Mouse (Mus musculus): ENCODE data around the gene Prkn. TPM values are rescaled to one million over a fixed set of nuclear protein-coding genes. Genes with fewer than 3 reads are reported as not detected.

Gene Prkn
- polyA plus RNA-seq, 1 experiment from 2014 or later: 1.5 TPM

GRCm38 (mm10) chr17:11618886-11619590, 778.9 kb downstream of the Prkn start:
- no peak overlapping the region for H3K4me3 ChIP-seq (replicated peaks)
- H3K9me3 ChIP-seq: no peaks in the 10 kb centered on the region
- ATAC-seq: no peak
- WGBS: 88% methylated on average over 8 of the region's 8 CpGs
- no peak overlapping the region for H3K27ac ChIP-seq
- no peak overlapping the region for H3K9ac ChIP-seq
- no peak overlapping the region for H3K4me2 ChIP-seq (replicated peaks)
- no peaks in the 10 kb centered on the region for H3K27me3 ChIP-seq (replicated peaks)
- no peaks in the 10 kb centered on the region for H3K4me1 ChIP-seq (replicated peaks)
- no peaks in the 10 kb centered on the region for H3K36me3 ChIP-seq

- no peak overlapping the region for H3K27ac ChIP-seq
- no peak overlapping the region for H3K4me2 ChIP-seq (replicated peaks)
- H3K9me3 ChIP-seq: no peaks in the 10 kb centered on the region
- ATAC-seq: no peak
- 56% methylated on average over 3 of the region's 3 CpGs for WGBS
- no peaks in the 10 kb centered on the region for H3K36me3 ChIP-seq
- no peak overlapping the region for H3K9ac ChIP-seq
- H3K4me3 ChIP-seq (replicated peaks): no peak overlapping the region
- H3K4me1 ChIP-seq (replicated peaks): no peaks in the 10 kb centered on the region
- no peaks in the 10 kb centered on the region for H3K27me3 ChIP-seq (replicated peaks)
Observed at GRCm38 (mm10) chr17:11620770-11621169, 780.6 kb downstream of the Prkn start.

GRCm38 (mm10) chr17:11621492-11621891, 781.3 kb downstream of the Prkn start:
- no peaks in the 10 kb centered on the region for H3K36me3 ChIP-seq
- H3K4me1 ChIP-seq (replicated peaks): no peaks in the 10 kb centered on the region
- 61% methylated on average over 3 of the region's 3 CpGs for WGBS
- H3K4me2 ChIP-seq (replicated peaks): no peak overlapping the region
- H3K4me3 ChIP-seq (replicated peaks): no peak overlapping the region
- no peaks in the 10 kb centered on the region for H3K9me3 ChIP-seq
- H3K9ac ChIP-seq: no peak overlapping the region
- no peaks in the 10 kb centered on the region for H3K27me3 ChIP-seq (replicated peaks)
- H3K27ac ChIP-seq: no peak overlapping the region
- ATAC-seq: no peak

- no peaks in the 10 kb centered on the region for H3K27me3 ChIP-seq (replicated peaks)
- H3K4me1 ChIP-seq (replicated peaks): no peaks in the 10 kb centered on the region
- no peak overlapping the region for H3K4me3 ChIP-seq (replicated peaks)
- no peak for ATAC-seq
- H3K9me3 ChIP-seq: no peaks in the 10 kb centered on the region
- 81% methylated on average over 3 of the region's 3 CpGs for WGBS
- no peak overlapping the region for H3K9ac ChIP-seq
- no peak overlapping the region for H3K4me2 ChIP-seq (replicated peaks)
- no peaks in the 10 kb centered on the region for H3K36me3 ChIP-seq
- H3K27ac ChIP-seq: no peak overlapping the region
Observed at GRCm38 (mm10) chr17:11626306-11626705, 786.1 kb downstream of the Prkn start.

GRCm38 (mm10) chr17:11635121-11635520, 794.9 kb downstream of the Prkn start:
- no peaks in the 10 kb centered on the region for H3K9me3 ChIP-seq
- H3K4me2 ChIP-seq (replicated peaks): no peak overlapping the region
- no peak overlapping the region for H3K9ac ChIP-seq
- no peak overlapping the region for H3K27ac ChIP-seq
- H3K36me3 ChIP-seq: no peaks in the 10 kb centered on the region
- no peak for ATAC-seq
- WGBS: 89% methylated on average over 11 of the region's 11 CpGs
- H3K4me3 ChIP-seq (replicated peaks): no peak overlapping the region
- no peaks in the 10 kb centered on the region for H3K27me3 ChIP-seq (replicated peaks)
- no peaks in the 10 kb centered on the region for H3K4me1 ChIP-seq (replicated peaks)

- Histone ChIP-seq H3K27me3 (replicated peaks) (no peaks in the 10 kb centered on the region), H3K27ac (no peak overlapping the region), H3K9me3 (no peaks in the 10 kb centered on the region), H3K36me3 (no peaks in the 10 kb centered on the region), H3K9ac (no peak overlapping the region), H3K4me3 (replicated peaks) (no peak overlapping the region), H3K4me1 (replicated peaks) (no peaks in the 10 kb centered on the region), H3K4me2 (replicated peaks) (no peak overlapping the region)
- ATAC-seq: no peak
- 68% methylated on average over 10 of the region's 10 CpGs for WGBS
Observed at GRCm38 (mm10) chr17:11637642-11638041, 797.5 kb downstream of the Prkn start.

- Histone ChIP-seq H3K27me3 (replicated peaks) (no peaks in the 10 kb centered on the region), H3K9me3 (no peaks in the 10 kb centered on the region), H3K36me3 (no peaks in the 10 kb centered on the region), H3K4me3 (replicated peaks) (no peak overlapping the region), H3K4me1 (replicated peaks) (no peaks in the 10 kb centered on the region), H3K9ac (no peak overlapping the region), H3K27ac (no peak overlapping the region), H3K4me2 (replicated peaks) (no peak overlapping the region)
- 85% methylated on average over 6 of the region's 6 CpGs for WGBS
- no peak for ATAC-seq
Observed at GRCm38 (mm10) chr17:11638451-11638850, 798.3 kb downstream of the Prkn start.

- Histone ChIP-seq H3K4me2 (replicated peaks) (no peak overlapping the region), H3K36me3 (no peaks in the 10 kb centered on the region), H3K4me3 (replicated peaks) (no peak overlapping the region), H3K9me3 (no peaks in the 10 kb centered on the region), H3K27ac (no peak overlapping the region), H3K4me1 (replicated peaks) (no peaks in the 10 kb centered on the region), H3K27me3 (replicated peaks) (no peaks in the 10 kb centered on the region), H3K9ac (no peak overlapping the region)
- no peak for ATAC-seq
- 78% methylated on average over 5 of the region's 5 CpGs for WGBS
Observed at GRCm38 (mm10) chr17:11639786-11640185, 799.6 kb downstream of the Prkn start.

GRCm38 (mm10) chr17:11642328-11642727, 802.1 kb downstream of the Prkn start:
- no peak for ATAC-seq
- Histone ChIP-seq H3K4me2 (replicated peaks) (no peak overlapping the region), H3K27ac (no peak overlapping the region), H3K36me3 (no peaks in the 10 kb centered on the region), H3K9me3 (no peaks in the 10 kb centered on the region), H3K4me1 (replicated peaks) (no peaks in the 10 kb centered on the region), H3K9ac (no peak overlapping the region), H3K27me3 (replicated peaks) (no peaks in the 10 kb centered on the region), H3K4me3 (replicated peaks) (no peak overlapping the region)
- 70% methylated on average over 1 of the region's 1 CpGs for WGBS

- H3K9ac ChIP-seq: no peak overlapping the region
- H3K4me2 ChIP-seq (replicated peaks): no peak overlapping the region
- 78% methylated on average over 4 of the region's 4 CpGs for WGBS
- no peak for ATAC-seq
- no peaks in the 10 kb centered on the region for H3K4me1 ChIP-seq (replicated peaks)
- no peak overlapping the region for H3K4me3 ChIP-seq (replicated peaks)
- no peaks in the 10 kb centered on the region for H3K9me3 ChIP-seq
- H3K27me3 ChIP-seq (replicated peaks): no peaks in the 10 kb centered on the region
- no peak overlapping the region for H3K27ac ChIP-seq
- no peaks in the 10 kb centered on the region for H3K36me3 ChIP-seq
Observed at GRCm38 (mm10) chr17:11644016-11644415, 803.8 kb downstream of the Prkn start.

GRCm38 (mm10) chr17:11644873-11645464, 804.8 kb downstream of the Prkn start:
- Histone ChIP-seq H3K27ac (no peak overlapping the region), H3K4me1 (replicated peaks) (no peaks in the 10 kb centered on the region), H3K9me3 (no peaks in the 10 kb centered on the region), H3K9ac (no peak overlapping the region), H3K36me3 (no peaks in the 10 kb centered on the region), H3K27me3 (replicated peaks) (no peaks in the 10 kb centered on the region), H3K4me3 (replicated peaks) (no peak overlapping the region), H3K4me2 (replicated peaks) (no peak overlapping the region)
- 76% methylated on average over 3 of the region's 3 CpGs for WGBS
- ATAC-seq: no peak

- WGBS: 70% methylated on average over 5 of the region's 5 CpGs
- ATAC-seq: no peak
- H3K4me2 ChIP-seq (replicated peaks): no peak overlapping the region
- H3K9me3 ChIP-seq: no peaks in the 10 kb centered on the region
- H3K4me3 ChIP-seq (replicated peaks): no peak overlapping the region
- no peaks in the 10 kb centered on the region for H3K36me3 ChIP-seq
- no peaks in the 10 kb centered on the region for H3K27me3 ChIP-seq (replicated peaks)
- H3K27ac ChIP-seq: no peak overlapping the region
- H3K4me1 ChIP-seq (replicated peaks): no peaks in the 10 kb centered on the region
- H3K9ac ChIP-seq: no peak overlapping the region
Observed at GRCm38 (mm10) chr17:11656397-11656796, 816.2 kb downstream of the Prkn start.

GRCm38 (mm10) chr17:11656878-11657277, 816.7 kb downstream of the Prkn start:
- H3K4me1 ChIP-seq (replicated peaks): no peaks in the 10 kb centered on the region
- no peak overlapping the region for H3K9ac ChIP-seq
- H3K4me2 ChIP-seq (replicated peaks): no peak overlapping the region
- H3K27ac ChIP-seq: no peak overlapping the region
- no peaks in the 10 kb centered on the region for H3K27me3 ChIP-seq (replicated peaks)
- H3K4me3 ChIP-seq (replicated peaks): no peak overlapping the region
- ATAC-seq: no peak
- no peaks in the 10 kb centered on the region for H3K36me3 ChIP-seq
- no peaks in the 10 kb centered on the region for H3K9me3 ChIP-seq
- 84% methylated on average over 3 of the region's 3 CpGs for WGBS
